Mouse (Mus musculus) thymus, adult 2 months (tissue): ENCODE measurements around the gene Dnah1.

ENCODE experiments used
- CTCF ChIP-seq: fragments of 200-500 bp; IDR thresholded peaks from 2 replicates; pipeline ENCODE4 v1.5.1; 2012; ENCODE audit warnings: mild to moderate bottlenecking, control low read depth, low read length, moderate library complexity, borderline replicate concordance; ENCODE audit not compliant: control insufficient read depth, poor library complexity, insufficient read depth; ENCODE audit errors: extremely low read depth
- POLR2A ChIP-seq: fragments of 200-500 bp; IDR thresholded peaks from 2 replicates; pipeline ENCODE4 v1.6.1; 2012; ENCODE audit warnings: mild to moderate bottlenecking, low read length, control low read depth, moderate library complexity; ENCODE audit not compliant: control insufficient read depth, poor library complexity, insufficient read depth; ENCODE audit errors: extremely low read depth

GRCm38 (mm10) chr14:31268301-31269001 lies 55.2 kb downstream of the Dnah1 start:
- TF ChIP-seq CTCF (no peak), POLR2A (no peak)
